In the genomic region with DNA sequence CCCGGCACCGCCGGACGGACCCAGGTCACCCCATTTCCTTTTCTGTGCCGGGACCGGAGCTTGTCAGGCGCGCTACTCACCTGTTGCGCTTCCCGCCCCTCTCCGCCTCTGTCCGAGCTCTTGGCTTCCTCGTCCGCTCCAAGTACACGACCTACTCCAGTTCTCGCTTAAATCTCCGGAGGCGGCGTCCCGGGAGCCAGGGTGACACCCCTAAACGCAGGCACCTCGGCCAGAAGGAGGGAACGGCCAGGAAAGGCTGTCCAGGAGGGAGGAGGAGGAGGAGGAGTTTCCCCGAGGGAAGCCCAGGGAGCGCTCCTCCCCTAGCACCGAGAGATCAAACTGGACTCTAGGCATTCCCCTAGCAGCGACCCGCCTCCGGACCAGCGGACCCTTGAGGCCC, we compare ENCODE assay signal across 8 mouse cellular contexts. TPM values are rescaled to one million over a fixed set of nuclear protein-coding genes. Genes with fewer than 3 reads are reported as not detected.
DNase-seq lines count a peak whose midpoint lies in the region; ATAC-seq and TF ChIP-seq lines count a peak whose summit lies in the region.

A gene (minus strand): TSS at position 257 of the 400 bp plus-strand sequence.

- WGBS in forebrain, embryonic 10.5 days, result under 1% methylated on average over 30 of the region's 30 CpGs
- 2% methylated on average over 30 of the region's 30 CpGs for WGBS in liver, embryonic 16.5 days (ENCODE audit: insufficient replicate concordance)

- peaks cover 73% of the 10 kb centered on the region for H3K27me3 ChIP-seq in forebrain, embryonic 10.5 days (ENCODE audit: poor library complexity, severe bottlenecking)
- peaks cover 25% of the 10 kb centered on the region for H3K27me3 ChIP-seq in liver, embryonic 16.5 days (ENCODE audit: control insufficient read depth, insufficient read depth, low read depth, low read length)

- peak; percentile 2 for DNase-seq in cerebellum, adult 9-10 months
- no peak for DNase-seq in cerebellum, adult 18-20 months
- no peak for DNase-seq in forebrain, embryonic 10.5 days (ENCODE audit: extremely low spot score, low spot score)
- DNase-seq in kidney, adult 11 months, result peak; percentile 92
- peak; percentile 29 for DNase-seq in ovary, postnatal 14 days (ENCODE audit: low spot score)
- no peak for DNase-seq in left cerebral cortex, adult 2 months (ENCODE audit: extremely low spot score in 1 of 2, low spot score in 2 of 2)

- H3K4me3 ChIP-seq in forebrain, embryonic 10.5 days, result peak within 1 kb of the TSS; percentile 46
- peak within 1 kb of the TSS; percentile 50 for H3K4me3 ChIP-seq in liver, embryonic 16.5 days (ENCODE audit: low read depth, low read length)
- H3K4me3 ChIP-seq in left cerebral cortex, adult 2 months, result no peak within 1 kb of the TSS

- peak within 1 kb of the TSS; percentile 55 for H3K4me2 ChIP-seq in liver, embryonic 16.5 days (ENCODE audit: low read depth, low read length)

- intact Hi-C loops in left cerebral cortex, adult 2 months (cut with DNase I), result no loop called here

- H3K9ac ChIP-seq in liver, embryonic 16.5 days (ENCODE audit: low read depth, low read length), result peak within 1 kb of the TSS; percentile 37; the same call in 1 of the 2 replicates

- TF ChIP-seq CTCF in left cerebral cortex, adult 2 months (IDR thresholded peaks at IDR 0.05), result no peak

- no peak within 1 kb of the TSS for H3K27ac ChIP-seq in forebrain, embryonic 10.5 days
- H3K27ac ChIP-seq in liver, embryonic 16.5 days (ENCODE audit: low read length), result no peak within 1 kb of the TSS
- no peak within 1 kb of the TSS for H3K27ac ChIP-seq in left cerebral cortex, adult 2 months

- no peaks in the 10 kb centered on the region for H3K36me3 ChIP-seq in forebrain, embryonic 10.5 days (replicated peaks)
- H3K36me3 ChIP-seq in liver, embryonic 16.5 days (ENCODE audit: control insufficient read depth, insufficient read depth), result no peaks in the 10 kb centered on the region

- no peaks in the 10 kb centered on the region for H3K9me3 ChIP-seq in forebrain, embryonic 10.5 days
- H3K9me3 ChIP-seq in liver, embryonic 16.5 days (replicated peaks; ENCODE audit: control insufficient read depth, low read length), result no peaks in the 10 kb centered on the region

- peaks cover 17% of the 10 kb centered on the region for H3K4me1 ChIP-seq in forebrain, embryonic 10.5 days
- peaks cover 4% of the 10 kb centered on the region for H3K4me1 ChIP-seq in liver, embryonic 16.5 days (ENCODE audit: control insufficient read depth, low read depth, low read length)

- peak; percentile 79 for ATAC-seq in liver, embryonic 16.5 days (ENCODE audit: low read depth)
- ATAC-seq in inflammation-experienced regulatory T-cells, adult 6 months, result no peak

RNA-seq across cellular contexts. Expression of the gene that starts here (rescaled TPM):
- polyA plus RNA-seq in forebrain, embryonic 10.5 days (2016; fragmentation: Nextera tagmentation; extraction: Ambion mirVana), result 0.20 and 0.38 TPM in 2 replicates
- polyA plus RNA-seq in liver, embryonic 16.5 days (2015; fragmentation: Nextera tagmentation; extraction: Ambion mirVana), result 4.2 and 4.5 TPM in 2 replicates
- under 1 TPM in 1 of 3 experiments, not detected in 2; 0.22 TPM for polyA plus RNA-seq in inflammation-experienced regulatory T-cells, adult 6 months (2017; shearing (Covaris generic))
- total RNA-seq in left cerebral cortex, adult 2 months (2021), result not detected

Comparison
In these comparisons a context has a peak if more than half of its experiments do, and no peak if none do; other contexts are left out.
1. DNase-seq: peak in cerebellum, adult 9-10 months (single experiment), kidney, adult 11 months (single experiment) and ovary, postnatal 14 days (single experiment); none in cerebellum, adult 18-20 months (0 of 2), forebrain, embryonic 10.5 days (single experiment) and left cerebral cortex, adult 2 months (0 of 2).